Mouse (Mus musculus) CH12.LX (cell line): Measurements from ENCODE around the gene Unc93b1. TPM values are rescaled to one million over a fixed set of nuclear protein-coding genes. Genes with fewer than 3 reads are reported as not detected.

Experiments used
- DNase-seq: peaks from one replicate; pipeline ENCODE4 v3.0.0-alpha.2; 2013; ENCODE audit errors: extremely low read depth
- H3K27ac ChIP-seq: 2 replicates; pipeline ENCODE4 v1.5.1; 2012; ENCODE audit warnings: low read depth, mild to moderate bottlenecking, control low read depth, moderate library complexity; ENCODE audit not compliant: insufficient read depth
- H3K27me3 ChIP-seq: replicated peaks from 2 replicates; pipeline ENCODE3; 2012; ENCODE audit warnings: inconsistent platforms
- H3K36me3 ChIP-seq, 2 experiments: replicated peaks in 1 of 2; 2 replicates each; pipeline versions ENCODE3 to v1.6.1; 2012; ENCODE audit warnings: inconsistent platforms in 1 of 2, low read length in 1 of 2, mild to moderate bottlenecking in 1 of 2, mixed read lengths in 1 of 2, moderate library complexity in 1 of 2; ENCODE audit not compliant: control insufficient read depth in 1 of 2, insufficient read depth in 1 of 2
- H3K4me1 ChIP-seq, 2 experiments: 2 replicates each; pipeline ENCODE4 v1.6.1; 2012; ENCODE audit warnings: inconsistent platforms in 1 of 2, moderate library complexity in 1 of 2; ENCODE audit not compliant: insufficient read depth in 2 of 2, control insufficient read depth in 1 of 2
- H3K4me2 ChIP-seq: 2 replicates; pipeline ENCODE4 v1.6.1; 2012; ENCODE audit warnings: low read depth, mild to moderate bottlenecking, control low read depth; ENCODE audit not compliant: poor library complexity, insufficient read depth, severe bottlenecking
- H3K4me3 ChIP-seq, 3 experiments: fragments of 150-350 bp in 1 of 3; sonication (generic) in 1 of 3; replicated peaks in 1 of 3; 2 replicates each; pipeline versions ENCODE3 to v1.5.1; 2011 to 2012; ENCODE audit warnings: low read depth in 2 of 3, low read length in 2 of 3, mild to moderate bottlenecking in 2 of 3, moderate library complexity in 2 of 3, control low read depth in 1 of 3, improper control_type of control experiment in 1 of 3, inconsistent platforms in 1 of 3, mixed read lengths in 1 of 3; ENCODE audit not compliant: poor library complexity in 1 of 3
- H3K79me2 ChIP-seq: replicated peaks from 2 replicates; pipeline ENCODE4 v1.6.1; 2012; ENCODE audit warnings: mild to moderate bottlenecking, moderate library complexity; ENCODE audit not compliant: control insufficient read depth, poor library complexity, insufficient read depth, severe bottlenecking; ENCODE audit errors: extremely low read depth
- H3K9ac ChIP-seq: 2 replicates; pipeline ENCODE4 v1.6.1; 2012; ENCODE audit warnings: low read depth, mild to moderate bottlenecking, control low read depth, moderate library complexity; ENCODE audit not compliant: insufficient read depth
- H3K9me3 ChIP-seq: replicated peaks from 2 replicates; pipeline ENCODE3; 2012; ENCODE audit warnings: low read length, inconsistent platforms, mixed read lengths
- BHLHE40 ChIP-seq: IDR thresholded peaks from 2 replicates; pipeline ENCODE4 v1.6.1; 2011; ENCODE audit warnings: mild to moderate bottlenecking, low read depth, low read length, improper control_type of control experiment
- CHD1 ChIP-seq: IDR thresholded peaks from 2 replicates; pipeline ENCODE4 v1.6.1; 2012; ENCODE audit warnings: low read depth, low read length, improper control_type of control experiment, inconsistent platforms
- CTCF ChIP-seq, 2 experiments: IDR thresholded peaks in 1 of 2; conservative IDR thresholded peaks in 1 of 2; 2 replicates each; pipeline ENCODE4 v1.5.1; 2011 to 2012; ENCODE audit warnings: low read depth in 2 of 2, low read length in 2 of 2, improper control_type of control experiment in 1 of 2, inconsistent platforms in 1 of 2, mild to moderate bottlenecking in 1 of 2, moderate library complexity in 1 of 2
- ELF1 ChIP-seq: IDR thresholded peaks from 2 replicates; pipeline ENCODE4 v1.6.1; 2014; ENCODE audit warnings: low read depth, mild to moderate bottlenecking, inconsistent platforms, low read length, improper control_type of control experiment
- EP300 ChIP-seq: IDR thresholded peaks from 2 replicates; pipeline ENCODE4 v1.6.1; 2011; ENCODE audit warnings: low read length, improper control_type of control experiment
- HCFC1 ChIP-seq: IDR thresholded peaks from 2 replicates; pipeline ENCODE4 v1.6.1; 2012; ENCODE audit warnings: low read depth, mild to moderate bottlenecking, inconsistent platforms, low read length, improper control_type of control experiment
- IRF4 ChIP-seq: IDR thresholded peaks from 2 replicates; pipeline ENCODE4 v1.6.1; 2014; ENCODE audit warnings: low read depth, mild to moderate bottlenecking, inconsistent platforms, low read length, improper control_type of control experiment
- JUN ChIP-seq: IDR thresholded peaks from 2 replicates; pipeline ENCODE4 v1.6.1; 2011; ENCODE audit warnings: low read depth, mild to moderate bottlenecking, low read length, improper control_type of control experiment, moderate library complexity; ENCODE audit not compliant: insufficient read depth
- JUND ChIP-seq: conservative IDR thresholded peaks from 2 replicates; pipeline ENCODE4 v1.6.1; 2011; ENCODE audit warnings: low read depth, low read length, improper control_type of control experiment
- KAT2A ChIP-seq: IDR thresholded peaks from 2 replicates; pipeline ENCODE4 v1.6.1; 2012; ENCODE audit warnings: low read length, improper control_type of control experiment, inconsistent platforms; ENCODE audit not compliant: insufficient replicate concordance
- MAFK ChIP-seq: IDR thresholded peaks from 2 replicates; pipeline ENCODE4 v1.6.1; 2011; ENCODE audit warnings: low read length, improper control_type of control experiment; ENCODE audit not compliant: insufficient replicate concordance
- MAX ChIP-seq: IDR thresholded peaks from 2 replicates; pipeline ENCODE4 v1.6.1; 2011; ENCODE audit warnings: low read length, improper control_type of control experiment
- MAZ ChIP-seq: IDR thresholded peaks from 2 replicates; pipeline ENCODE4 v1.6.1; 2012; ENCODE audit warnings: low read depth, mild to moderate bottlenecking, inconsistent platforms, low read length, improper control_type of control experiment, moderate library complexity
- MEF2A ChIP-seq: IDR thresholded peaks from 2 replicates; pipeline ENCODE4 v1.6.1; 2014; ENCODE audit warnings: low read depth, mild to moderate bottlenecking, inconsistent platforms, low read length, improper control_type of control experiment, borderline replicate concordance
- MXI1 ChIP-seq: IDR thresholded peaks from 2 replicates; pipeline ENCODE4 v1.6.1; 2011; ENCODE audit warnings: mild to moderate bottlenecking, low read depth, low read length, improper control_type of control experiment
- MYC ChIP-seq: IDR thresholded peaks from 2 replicates; pipeline ENCODE4 v1.6.1; 2011; ENCODE audit warnings: low read depth, mild to moderate bottlenecking, improper control_type of control experiment, low read length
- NELFE ChIP-seq: IDR thresholded peaks from 2 replicates; pipeline ENCODE4 v1.6.1; 2011; ENCODE audit warnings: low read depth, low read length, improper control_type of control experiment
- NRF1 ChIP-seq: IDR thresholded peaks from 2 replicates; pipeline ENCODE4 v1.6.1; 2014; ENCODE audit warnings: low read depth, mild to moderate bottlenecking, inconsistent platforms, low read length, improper control_type of control experiment, moderate library complexity
- PAX5 ChIP-seq: IDR thresholded peaks from 2 replicates; pipeline ENCODE4 v1.6.1; 2012; ENCODE audit warnings: low read length, inconsistent platforms, mixed read lengths
- POLR2A ChIP-seq: IDR thresholded peaks from 2 replicates; pipeline ENCODE4 v1.6.1; 2011; ENCODE audit warnings: low read depth, mild to moderate bottlenecking, improper control_type of control experiment, low read length
- RAD21 ChIP-seq: IDR thresholded peaks from 2 replicates; pipeline ENCODE4 v1.6.1; 2011; ENCODE audit warnings: low read depth, mild to moderate bottlenecking, low read length, improper control_type of control experiment, moderate library complexity
- RCOR1 ChIP-seq: conservative IDR thresholded peaks from 2 replicates; pipeline ENCODE4 v1.6.1; 2012; ENCODE audit warnings: low read depth, mild to moderate bottlenecking, inconsistent platforms, low read length, improper control_type of control experiment
- SIN3A ChIP-seq: IDR thresholded peaks from 2 replicates; pipeline ENCODE4 v1.6.1; 2012; ENCODE audit warnings: low read length, improper control_type of control experiment, inconsistent platforms
- SMC3 ChIP-seq: IDR thresholded peaks from 2 replicates; pipeline ENCODE4 v1.6.1; 2011; ENCODE audit warnings: low read depth, low read length, improper control_type of control experiment
- TCF12 ChIP-seq: IDR thresholded peaks from 2 replicates; pipeline ENCODE4 v1.6.1; 2014; ENCODE audit warnings: low read depth, mild to moderate bottlenecking, inconsistent platforms, low read length, improper control_type of control experiment
- UBTF ChIP-seq: IDR thresholded peaks from 2 replicates; pipeline ENCODE4 v1.6.1; 2012; ENCODE audit warnings: low read depth, mild to moderate bottlenecking, inconsistent platforms, low read length, improper control_type of control experiment, moderate library complexity
- USF2 ChIP-seq: conservative IDR thresholded peaks from 2 replicates; pipeline ENCODE4 v1.6.1; 2011; ENCODE audit warnings: low read depth, low read length, improper control_type of control experiment
- ZC3H11A ChIP-seq: IDR thresholded peaks from 2 replicates; pipeline ENCODE4 v1.6.1; 2012; ENCODE audit warnings: low read depth, mild to moderate bottlenecking, inconsistent platforms, low read length, improper control_type of control experiment
- ZKSCAN1 ChIP-seq: IDR thresholded peaks from 2 replicates; pipeline ENCODE4 v1.6.1; 2012; ENCODE audit warnings: low read depth, inconsistent platforms, low read length, improper control_type of control experiment, borderline replicate concordance
- ZMIZ1 ChIP-seq: IDR thresholded peaks from 2 replicates; pipeline ENCODE4 v1.6.1; 2012; ENCODE audit warnings: low read depth, mild to moderate bottlenecking, inconsistent platforms, low read length, improper control_type of control experiment
- ZNF384 ChIP-seq: IDR thresholded peaks from 2 replicates; pipeline ENCODE4 v1.6.1; 2012; ENCODE audit warnings: low read depth, low read length, improper control_type of control experiment, inconsistent platforms
- dilution Hi-C: fragments of 300-500 bp; cut with MboI; formaldehyde crosslinking; loops from 2 replicates; pipeline ENCODE4 v1.14.3; 2020; ENCODE audit warnings: low sequenced_read_pairs; ENCODE audit not compliant: extremely low pct_unique_long_range_greater_than_20kb, extremely low pct_ligation_motif_present
- in situ Hi-C: fragments of 300-500 bp; cut with MboI; formaldehyde crosslinking; loops from 3 replicates; pipeline ENCODE4 v1.14.3; 2019; ENCODE audit warnings: low sequenced_read_pairs, low pct_ligation_motif_present, low pct_unique_long_range_greater_than_20kb, mixed read lengths
- polyA plus RNA-seq: library from polyadenylated mRNA; unstranded; fragments of >175 nt; gene quantifications from 2 replicates; pipeline ENCODE4 v1.2.1, GENCODE M21; 2012; ENCODE audit warnings: low read depth; ENCODE audit not compliant: insufficient read length
- total RNA-seq, 2 experiments: library from RNA; depleted of rRNA; stranded (reverse); fragments of 300-350 nt in 1 of 2; fragments of >200 nt in 1 of 2; gene quantifications; 2 replicates each; pipeline ENCODE4 v1.2.3; 2012 to 2014

The Unc93b1 gene
- total and polyA plus RNA-seq, 3 experiments = 82.3 to 117 (median 84.7) TPM

- DNase-seq = no peak
- Histone ChIP-seq H3K4me3 (no peak overlapping the region), H3K79me2 (peaks cover 12% of the 10 kb centered on the region; the same call in 1 of the 2 replicates), H3K4me1 (peaks cover 17 to 44% of the 10 kb centered on the region in 2 experiments), H3K36me3 (peaks cover 32 to 42% of the 10 kb centered on the region in 2 experiments), H3K9me3 (no peaks in the 10 kb centered on the region), H3K9ac (no peak overlapping the region), H3K27me3 (no peaks in the 10 kb centered on the region), H3K27ac (no peak overlapping the region), H3K4me2 (no peak overlapping the region)
- TF ChIP-seq UBTF = no peak
- TF ChIP-seq NRF1 = no peak
- dilution Hi-C loops = no loop called here
- in situ Hi-C loops = no loop called here
Measured at GRCm38 (mm10) chr19:3910206-3910605, 24.8 kb upstream of the Unc93b1 start.

GRCm38 (mm10) chr19:3912337-3913204 lies 22.4 kb upstream of the Unc93b1 start, which contains the start of gene Ndufs8:
TSS of gene Ndufs8 (minus strand) at chr19:3912774.
- peak within 1 kb of the TSS; percentile 88 for H3K4me2 ChIP-seq
- H3K9ac ChIP-seq = peak within 1 kb of the TSS; percentile 98
- no peaks in the 10 kb centered on the region for H3K27me3 ChIP-seq
- H3K4me1 ChIP-seq = peaks cover 14 to 40% of the 10 kb centered on the region in 2 experiments
- in situ Hi-C loops (no loop called here), dilution Hi-C loops (no loop called here)
- H3K79me2 ChIP-seq = 0 out of 2 replicates have a peak, but pooled peaks cover 7% of the 10 kb centered on the region
- peak within 1 kb of the TSS; percentile 73 to 82 (median 81) for H3K4me3 ChIP-seq
- peak; percentile 99 for DNase-seq
- H3K27ac ChIP-seq = peak within 1 kb of the TSS; percentile 75
- no peaks in the 10 kb centered on the region for H3K9me3 ChIP-seq
- peaks cover 32 to 53% of the 10 kb centered on the region in 2 experiments for H3K36me3 ChIP-seq
- TF ChIP-seq POLR2A (peak; percentile 80), MAZ (peak; percentile 69; the same call in 1 of the 2 replicates), MXI1 (no peak; the same call in none of the 2 replicates), PAX5 (no peak), MAX (peak; percentile 45; the same call in 1 of the 2 replicates), ZNF384 (no peak), KAT2A (peak; percentile 88), ZC3H11A (no peak), MEF2A (peak; percentile 54; the same call in 1 of the 2 replicates), USF2 (no peak), JUN (no peak), RAD21 (peak; percentile 57), IRF4 (no peak), NRF1 (peak; percentile 93), EP300 (no peak), BHLHE40 (no peak), ELF1 (peak; percentile 87), MAFK (no peak), SMC3 (peak; percentile 40), ZMIZ1 (peak; percentile 44; the same call in 1 of the 2 replicates), ZKSCAN1 (no peak), CTCF (conservative IDR thresholded peaks at IDR 0.05 in 1 of 2, IDR thresholded peaks at IDR 0.05 in 1 of 2; ENCODE audit: low read depth in 2 of 2, low read length in 2 of 2) (peak in 1 of 2 experiments; percentile 60; a peak in 2 of 4 replicates), JUND (no peak), SIN3A (peak; percentile 56; the same call in 1 of the 2 replicates), RCOR1 (no peak), CHD1 (peak; percentile 84), HCFC1 (peak; percentile 90), NELFE (peak; percentile 80), MYC (0 out of 2 replicates have a peak, but pooled peaks have one; percentile 31), TCF12 (peak; percentile 90)
